Mouse (Mus musculus): ENCODE measurements around the gene Erich3. TPM values are rescaled to one million over a fixed set of nuclear protein-coding genes. Genes with fewer than 3 reads are reported as not detected.

Erich3 gene
- polyA plus RNA-seq, 1 experiment from 2014 or later: 1.7 TPM

DNA sequence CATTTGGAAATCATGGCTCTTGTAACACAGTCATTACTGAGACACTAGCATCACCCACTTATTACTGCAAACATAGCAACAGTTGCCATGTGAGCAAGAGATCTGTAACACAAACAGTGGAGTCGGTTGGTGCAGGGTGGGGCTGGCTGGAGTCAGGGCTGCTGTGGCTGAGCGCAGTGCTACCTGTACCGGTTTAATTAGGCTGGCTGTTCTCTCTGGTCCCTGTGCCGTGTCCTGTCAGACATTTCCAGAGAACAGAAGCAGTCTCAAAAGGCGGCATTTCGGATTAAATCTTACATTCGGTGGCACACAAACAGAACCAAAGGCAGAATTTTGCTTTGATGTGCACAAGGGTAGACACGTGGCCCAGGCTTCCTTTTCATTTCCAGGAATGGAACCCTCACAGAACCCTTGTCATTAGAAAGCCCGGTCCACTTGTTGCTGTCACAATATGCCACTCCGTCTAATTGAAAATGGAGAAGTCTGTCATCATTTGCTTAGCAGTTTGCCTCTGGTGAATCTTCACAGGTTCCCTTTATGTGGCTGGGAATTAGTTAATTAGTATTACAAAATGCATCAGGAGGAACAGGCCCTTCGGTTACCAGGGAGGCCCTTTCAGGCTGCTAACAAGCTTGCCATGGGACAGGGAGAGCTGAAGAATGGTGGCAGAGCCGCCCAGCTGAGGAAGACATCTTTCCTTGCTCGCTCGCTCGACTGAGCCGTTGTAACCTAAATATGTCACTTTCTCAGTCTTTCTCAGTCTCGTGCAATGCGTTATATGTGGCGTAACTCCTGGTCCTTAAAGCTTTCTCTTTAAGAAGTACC, 153.4 kb downstream of the Erich3 start:
- peaks cover 14% of the 10 kb centered on the region for H3K4me1 ChIP-seq
- peak overlapping the region; percentile 49 for H3K4me2 ChIP-seq (replicated peaks)
- 0 out of 2 replicates have a peak, but pooled peaks cover 5% of the 10 kb centered on the region for H3K27me3 ChIP-seq
- H3K9ac ChIP-seq (replicated peaks): peak overlapping the region; percentile 39
- 24% methylated on average over 19 of the region's 19 CpGs for WGBS
- peak overlapping the region; percentile 42 for H3K27ac ChIP-seq (replicated peaks)
- H3K4me3 ChIP-seq: peak overlapping the region; percentile 30
- no peaks in the 10 kb centered on the region for H3K36me3 ChIP-seq
- H3K9me3 ChIP-seq: no peaks in the 10 kb centered on the region
- peak; percentile 85 for ATAC-seq (ENCODE audit: low FRiP score, low read depth)

Other genes starting within 250 kb of the Erich3 start
- gene Cryz, start 67.1 kb upstream of the Erich3 start, polyA plus RNA-seq (2016; fragmentation: Nextera tagmentation; extraction: Ambion mirVana): 15.1 and 17.4 TPM in 2 replicates
- gene Tyw3, start 66.8 kb upstream of the Erich3 start, polyA plus RNA-seq (2016; fragmentation: Nextera tagmentation; extraction: Ambion mirVana): 15.3 and 17.1 TPM in 2 replicates

All from midbrain, embryonic 12.5 days (tissue).